Mouse (Mus musculus) erythroblast, embryonic 14.5 days (primary cell): ENCODE measurements around the gene Sigmar1.

ENCODE experiments used
- GATA1 ChIP-seq: IDR thresholded peaks from 2 replicates; pipeline ENCODE4 v1.6.1; 2012; ENCODE audit warnings: low read length, inconsistent platforms, mixed read lengths
- TAL1 ChIP-seq: IDR thresholded peaks from 3 replicates; pipeline ENCODE4 v1.6.1; 2012; ENCODE audit warnings: low read length, inconsistent platforms, mixed read lengths

DNA sequence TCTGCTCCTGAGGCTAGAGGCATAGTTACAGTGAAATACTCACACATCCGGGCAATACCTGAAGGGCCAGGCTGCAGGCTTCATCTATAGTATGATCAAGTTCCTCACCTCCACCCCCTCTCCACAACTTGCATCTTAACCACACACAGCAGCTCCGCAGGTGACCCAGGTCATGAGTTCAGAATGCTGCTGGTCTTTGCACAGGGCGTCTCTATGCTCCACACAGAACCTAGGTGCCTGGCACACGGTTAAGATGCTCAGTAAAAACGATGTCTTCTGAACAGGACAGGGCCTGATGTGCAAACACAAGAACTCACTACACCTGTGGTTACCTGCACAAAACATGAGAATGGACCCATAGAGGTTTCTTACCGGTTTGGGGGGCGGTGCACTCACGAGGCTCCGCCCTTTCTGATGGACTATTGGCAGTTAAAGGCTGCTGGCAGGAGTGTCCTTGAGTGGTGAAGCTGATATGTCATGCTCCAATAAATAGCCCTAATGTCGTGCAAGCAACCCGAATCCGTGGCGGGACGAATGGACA lies 1.1 kb downstream of the Sigmar1 start, which contains the start of gene Galt:
- TF ChIP-seq TAL1 (no peak), GATA1 (no peak)
